Mouse (Mus musculus) cerebellum, postnatal 25 days (tissue): ENCODE measurements at regions not wholly inside any gene's neighbourhood (a gene's known extent, or its start where the extent isn't known, plus 50 kb on each side); places are given as distances from the start of the nearest gene placed in this dataset.

Experiments
- DNase-seq, 2 experiments: peaks; one replicate each; pipeline ENCODE4 v3.0.0; 2021; ENCODE audit warnings: mixed read lengths in 2 of 2

- DNase-seq = no peak
These were observed 713.0 kb upstream of the Cited2 start for GRCm38 (mm10) chr10:17010047-17010446.

DNA sequence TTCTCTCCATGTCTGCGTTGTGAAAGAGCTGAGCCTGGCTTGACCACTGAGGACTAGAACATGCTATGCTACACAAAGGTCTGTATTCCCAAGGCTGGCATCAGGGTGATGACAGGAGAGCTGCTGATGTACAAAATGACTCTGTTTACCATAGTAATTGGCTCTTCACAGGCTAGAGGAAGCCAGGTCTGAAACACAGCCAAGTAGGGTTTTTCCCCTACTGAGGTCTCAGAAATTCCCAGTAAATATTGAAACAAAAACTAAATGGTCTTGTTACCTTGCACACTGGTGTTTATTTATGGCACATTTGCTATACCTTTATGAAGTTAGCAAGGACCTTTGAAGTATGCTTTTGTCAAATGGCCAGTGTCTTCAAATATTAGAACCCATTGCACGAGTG, 711.1 kb upstream of the Cited2 start:
- no peak for DNase-seq

- DNase-seq = no peak
These were observed 710.5 kb upstream of the Cited2 start for GRCm38 (mm10) chr10:17012541-17012975.

GRCm38 (mm10) chr10:17014826-17015225, 708.2 kb upstream of the Cited2 start:
- no peak for DNase-seq

DNA sequence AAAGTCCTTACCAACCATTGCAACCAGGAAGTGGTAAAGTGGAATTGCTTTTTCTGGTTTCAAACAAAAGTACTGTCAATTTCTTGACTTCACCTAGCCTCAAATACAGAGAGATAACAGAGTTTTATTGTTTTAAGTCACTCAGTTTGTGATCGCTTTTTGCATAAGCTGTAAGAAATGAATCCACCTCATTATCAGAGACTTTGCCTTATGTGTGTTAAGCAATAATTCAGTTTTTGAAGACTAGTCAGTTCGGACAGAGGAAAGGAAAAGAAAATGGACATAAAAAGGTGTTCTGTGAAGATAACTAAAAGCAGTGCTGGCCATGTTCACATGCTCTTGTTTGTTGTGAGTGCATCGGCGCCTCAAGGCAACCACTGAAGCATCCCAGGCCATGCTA, 706.2 kb upstream of the Cited2 start:
- DNase-seq = no peak

DNA sequence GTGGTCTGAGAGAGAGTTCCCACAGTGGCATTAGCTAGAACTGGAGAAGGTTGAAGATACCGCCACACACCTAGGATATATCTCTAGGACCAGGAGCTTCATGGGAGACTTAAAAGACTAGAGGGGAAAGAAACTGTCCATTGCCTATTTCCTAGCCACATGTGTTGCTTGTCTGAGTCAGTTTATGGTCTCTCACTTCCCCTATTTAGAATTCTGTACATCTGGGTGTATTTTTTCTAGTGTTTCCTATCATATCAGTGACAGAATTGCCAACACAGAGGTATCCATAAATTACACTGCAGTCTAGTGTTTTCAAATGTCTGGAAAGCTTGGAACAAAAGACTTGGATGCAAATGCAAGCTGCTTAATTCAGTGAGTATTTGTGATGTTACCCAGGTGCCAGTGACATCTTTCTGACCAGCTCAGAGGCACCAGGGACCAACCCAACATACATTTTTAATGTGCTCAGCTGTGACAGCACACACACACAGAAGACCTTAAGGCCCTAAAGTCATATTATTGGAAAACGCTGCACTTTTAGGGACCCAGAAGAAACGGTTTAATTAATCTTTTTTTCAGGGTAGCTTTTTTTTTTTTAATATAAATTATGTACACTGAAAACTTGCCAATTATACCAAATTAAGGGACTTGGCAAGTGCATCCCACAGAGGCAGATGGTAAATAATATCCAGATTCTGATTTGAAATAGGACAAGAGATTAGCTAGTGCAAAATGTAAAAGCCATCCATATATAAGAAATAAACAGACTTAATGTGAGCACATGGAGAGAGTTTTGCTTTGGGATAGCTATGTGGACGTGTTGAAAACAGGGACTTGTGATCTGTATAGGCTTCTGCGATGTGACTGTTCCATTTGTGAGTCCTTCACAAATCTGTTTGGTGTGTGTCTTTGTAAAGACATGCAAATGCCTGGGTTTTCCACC, 700.5 kb upstream of the Cited2 start:
- no peak for DNase-seq

DNA sequence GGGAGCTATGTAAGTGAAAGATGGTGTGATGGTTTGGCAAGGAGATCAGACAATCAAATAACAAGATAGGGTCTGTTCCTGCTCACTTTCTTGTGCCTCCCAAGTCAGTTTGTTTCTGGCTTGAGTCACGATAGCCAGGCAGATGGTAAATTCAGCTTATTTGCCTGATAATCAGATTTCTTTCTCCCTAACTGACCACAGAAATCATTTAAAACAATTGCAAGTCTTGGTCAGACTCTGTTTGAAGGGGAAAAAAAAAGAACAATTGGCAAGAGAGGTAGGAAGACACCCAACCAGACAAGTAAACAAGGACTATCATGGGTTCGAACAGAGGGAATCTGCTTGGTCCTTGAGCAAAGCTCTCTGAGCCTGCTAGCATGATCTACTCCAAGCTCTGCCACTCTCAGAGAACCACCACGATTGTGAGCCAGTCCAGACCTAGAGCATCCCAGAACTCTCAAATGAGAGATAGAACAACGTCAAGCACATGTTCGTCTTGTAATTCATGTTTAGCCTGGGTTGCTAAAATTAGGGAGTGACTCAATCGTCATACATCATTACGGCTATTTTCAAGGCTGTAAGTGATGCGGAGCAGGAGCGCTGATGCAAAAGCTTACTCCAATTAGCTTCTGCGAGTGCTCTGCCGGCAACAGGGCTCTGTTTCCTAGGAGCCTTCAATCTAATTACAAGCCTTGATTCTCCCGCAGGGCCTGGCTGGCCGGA, 699.3 kb upstream of the Cited2 start:
- DNase-seq = peak; percentile 31 to 43

- no peak for DNase-seq
These were observed 698.7 kb upstream of the Cited2 start for GRCm38 (mm10) chr10:17024294-17024665.

DNA sequence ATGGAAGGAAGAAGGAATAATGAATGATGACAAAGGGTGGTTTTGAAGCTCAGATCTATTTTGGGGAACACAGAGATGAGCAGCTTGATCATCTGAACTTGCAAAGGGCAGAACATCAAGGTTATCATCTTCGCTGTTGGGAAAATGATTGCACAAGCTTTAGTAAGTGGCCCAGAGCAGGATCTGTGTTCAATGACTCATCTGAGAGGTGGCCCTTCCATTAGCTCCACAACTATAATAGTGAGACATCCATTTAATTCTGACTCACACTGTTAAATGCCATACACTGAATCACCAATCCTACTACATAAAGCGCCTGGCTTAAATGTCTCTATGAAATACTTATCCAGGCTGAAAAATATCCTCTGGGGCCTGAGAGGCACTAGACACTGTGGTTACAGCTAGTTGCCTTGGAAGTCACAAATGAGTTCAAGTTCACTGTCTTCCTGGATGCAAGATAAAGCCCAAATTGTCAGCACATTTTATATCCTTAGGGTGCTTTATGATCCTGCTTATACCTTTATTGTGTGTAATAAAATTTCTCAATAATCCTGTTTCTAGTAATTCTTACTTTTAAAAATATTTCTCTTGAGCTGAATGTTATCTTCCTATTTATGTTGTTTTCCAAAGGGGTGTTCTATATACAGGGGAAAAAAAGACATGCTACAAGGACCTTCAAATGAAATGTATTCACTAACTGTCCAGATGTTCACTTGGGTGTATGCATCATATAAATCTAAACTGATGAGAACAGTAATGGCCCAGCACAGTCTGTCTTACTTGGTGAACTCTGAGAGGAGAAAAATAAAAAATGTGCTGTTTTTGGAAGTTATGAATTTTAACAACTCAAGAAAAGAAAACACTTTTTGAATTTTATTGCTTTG, 687.9 kb upstream of the Cited2 start:
- DNase-seq = no peak

GRCm38 (mm10) chr10:17038259-17039043, 684.6 kb upstream of the Cited2 start:
- no peak for DNase-seq

GRCm38 (mm10) chr10:17042090-17042489, 680.9 kb upstream of the Cited2 start:
- no peak for DNase-seq

DNA sequence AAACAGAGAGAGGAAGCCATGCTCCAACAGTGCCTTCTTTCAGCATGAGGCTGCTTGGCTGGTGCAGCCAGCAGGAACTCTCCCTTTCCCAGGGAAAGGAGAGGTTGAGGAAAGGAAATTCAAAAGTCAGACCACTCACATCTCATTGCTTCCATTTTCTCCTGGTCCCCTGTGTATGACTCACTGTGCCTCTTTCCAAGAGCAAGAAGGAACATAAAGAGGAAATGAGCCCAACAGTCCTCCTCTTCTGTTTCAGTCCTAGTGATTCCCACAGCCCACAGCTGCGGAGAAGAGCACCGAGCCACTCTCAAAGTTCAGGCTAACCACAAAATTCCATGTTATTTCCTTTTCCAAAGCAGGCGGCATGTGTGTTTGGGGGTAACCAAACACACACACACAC, 680.0 kb upstream of the Cited2 start:
- DNase-seq = no peak

- no peak for DNase-seq
These were observed 676.3 kb upstream of the Cited2 start for GRCm38 (mm10) chr10:17046765-17047164.

- no peak for DNase-seq
These were observed 650.1 kb upstream of the Cited2 start for GRCm38 (mm10) chr10:17072906-17073305.

DNA sequence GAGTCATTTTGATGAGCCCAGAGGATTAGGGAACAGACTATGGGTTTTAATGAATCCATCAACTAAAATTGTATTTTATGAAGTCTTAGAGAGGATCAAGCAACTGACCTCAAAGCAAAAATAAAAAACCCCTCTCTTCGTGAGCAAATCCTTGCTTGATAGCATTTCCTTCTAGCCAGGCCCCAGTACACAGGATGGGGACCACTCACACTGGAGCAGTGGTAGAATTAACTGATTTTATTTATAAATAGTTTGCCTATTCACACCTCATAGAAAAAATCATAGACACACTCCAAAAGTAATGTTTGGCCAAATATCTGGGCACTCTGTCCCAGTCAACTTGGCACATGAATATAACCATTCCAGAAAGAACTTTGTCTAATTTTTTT, 649.0 kb upstream of the Cited2 start:
- DNase-seq = no peak

GRCm38 (mm10) chr10:17074402-17075027, 648.5 kb upstream of the Cited2 start:
- DNase-seq = no peak

DNA sequence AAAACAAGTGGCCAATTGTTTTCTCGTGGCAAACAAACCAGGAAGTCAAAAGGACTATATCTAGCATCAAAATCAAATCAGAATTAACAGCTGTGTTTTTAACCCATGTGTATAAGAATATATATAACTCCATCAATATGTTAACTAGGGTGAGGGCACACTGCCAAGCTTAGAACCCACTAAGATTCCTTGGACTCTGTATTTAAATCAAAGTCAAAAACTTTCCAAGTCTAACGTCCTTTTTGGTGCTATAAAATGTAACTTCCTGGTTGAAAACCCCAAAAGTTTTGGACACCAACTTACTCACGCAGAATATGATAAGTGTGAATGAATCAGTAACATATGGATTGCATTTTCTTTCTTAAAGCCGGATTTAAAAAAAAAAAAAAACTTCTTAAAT, 647.9 kb upstream of the Cited2 start:
- DNase-seq = no peak

DNA sequence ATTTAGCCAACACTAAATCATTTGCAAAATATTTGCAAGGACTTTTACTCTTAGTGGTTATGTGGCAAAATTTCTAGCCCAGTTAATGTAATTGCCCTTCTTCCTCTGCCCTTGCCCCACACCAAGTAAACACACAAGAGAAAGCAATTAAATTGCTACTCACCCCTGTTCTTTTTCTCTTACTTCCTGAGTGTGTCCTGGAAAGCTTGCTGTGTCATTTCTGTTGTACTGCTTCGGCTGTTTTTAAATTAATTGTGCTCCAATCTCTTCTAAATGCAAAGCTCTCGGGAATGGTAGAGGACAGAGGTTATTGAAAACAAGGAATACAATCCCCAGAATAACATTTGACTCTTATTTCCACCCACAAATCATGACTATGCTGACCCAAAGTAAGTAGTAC, 647.4 kb upstream of the Cited2 start:
- DNase-seq = no peak

- DNase-seq = no peak
These were observed 646.8 kb upstream of the Cited2 start for GRCm38 (mm10) chr10:17076186-17076585.

DNA sequence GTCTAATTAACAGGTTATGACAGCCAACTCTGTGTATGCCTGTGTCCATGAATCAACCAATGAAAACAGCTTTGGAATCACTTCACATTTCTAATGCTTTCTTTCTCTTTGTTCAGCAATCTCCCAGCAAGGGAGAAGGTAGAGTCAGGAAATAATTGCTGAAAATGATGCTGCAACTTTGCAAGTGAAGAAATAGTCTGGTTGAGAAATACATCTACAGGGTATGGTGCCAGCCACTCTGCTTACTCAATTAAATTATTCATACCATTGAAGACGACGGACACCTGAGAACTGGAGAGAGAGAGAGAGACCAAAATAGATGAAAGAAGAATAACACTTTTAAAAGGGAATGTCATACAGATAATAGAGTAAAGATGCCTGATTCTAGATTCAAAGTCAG, 645.4 kb upstream of the Cited2 start:
- DNase-seq = no peak

- DNase-seq = no peak
These were observed 642.2 kb upstream of the Cited2 start for GRCm38 (mm10) chr10:17080818-17081217.

- DNase-seq = no peak
These were observed 640.1 kb upstream of the Cited2 start for GRCm38 (mm10) chr10:17082926-17083325.
